Mouse (Mus musculus): ENCODE measurements around the gene Itgam. TPM values are rescaled to one million over a fixed set of nuclear protein-coding genes. Genes with fewer than 3 reads are reported as not detected.
A peak's percentile ranks its signal among the peaks of the same experiment; 100 is the strongest.
"Not testable (repeated sequence)": the region's sequence is repeated elsewhere in the genome, so short reads cannot be mapped to it uniquely, and the experiment has no call there.

Gene Itgam
- polyA plus RNA-seq, 1 experiment from 2014 or later, result 1.5 TPM

GRCm38 (mm10) chr7:128150970-128151369 lies 88.5 kb downstream of the Itgam start:
- no peak for ATAC-seq (ENCODE audit: borderline replicate concordance, extremely low read depth, low FRiP score, low TSS enrichment)
- H3K27me3 ChIP-seq, result no peaks in the 10 kb centered on the region
- no peaks in the 10 kb centered on the region for H3K9me3 ChIP-seq
- no peak overlapping the region for H3K27ac ChIP-seq
- H3K4me3 ChIP-seq, result no peak overlapping the region
- H3K36me3 ChIP-seq, result no peaks in the 10 kb centered on the region
- no peaks in the 10 kb centered on the region for H3K4me1 ChIP-seq
- H3K9ac ChIP-seq, result no peak overlapping the region
- 84% methylated on average over 8 of the region's 8 CpGs for WGBS
- H3K4me2 ChIP-seq, result no peak overlapping the region

GRCm38 (mm10) chr7:128154076-128154475 lies 91.6 kb downstream of the Itgam start, which contains the start of gene Itgad:
Itgad (plus strand) TSS chr7:128154376.
- no peak for ATAC-seq (ENCODE audit: borderline replicate concordance, extremely low read depth, low FRiP score, low TSS enrichment)
- Histone ChIP-seq H3K27ac (no peak within 1 kb of the TSS), H3K27me3 (no peaks in the 10 kb centered on the region), H3K4me1 (no peaks in the 10 kb centered on the region), H3K4me3 (no peak within 1 kb of the TSS), H3K4me2 (0 out of 2 replicates have a peak within 1 kb of the TSS, but pooled peaks have one; percentile 6), H3K36me3 (no peaks in the 10 kb centered on the region), H3K9ac (no peak within 1 kb of the TSS), H3K9me3 (no peaks in the 10 kb centered on the region)
- 82% methylated on average over 21 of the region's 21 CpGs for WGBS

- no peaks in the 10 kb centered on the region for H3K36me3 ChIP-seq
- WGBS, result 33% methylated on average over 10 of the region's 10 CpGs
- ATAC-seq (ENCODE audit: borderline replicate concordance, extremely low read depth, low FRiP score, low TSS enrichment), result no peak
- H3K4me1 ChIP-seq, result no peaks in the 10 kb centered on the region
- no peaks in the 10 kb centered on the region for H3K9me3 ChIP-seq
- H3K27me3 ChIP-seq, result no peaks in the 10 kb centered on the region
- no peak overlapping the region for H3K27ac ChIP-seq
- H3K4me3 ChIP-seq, result no peak overlapping the region
- no peak overlapping the region for H3K9ac ChIP-seq
- H3K4me2 ChIP-seq, result 0 out of 2 replicates have a peak overlapping the region, but pooled peaks have one; percentile 6
Measured at GRCm38 (mm10) chr7:128154924-128155323, 92.5 kb downstream of the Itgam start.

- H3K9ac ChIP-seq; H3K4me2 ChIP-seq; H3K36me3 ChIP-seq; H3K4me1 ChIP-seq; H3K27me3 ChIP-seq; ATAC-seq (ENCODE audit: borderline replicate concordance, extremely low read depth, low FRiP score, low TSS enrichment); H3K4me3 ChIP-seq; H3K27ac ChIP-seq; H3K9me3 ChIP-seq: not testable (repeated sequence)
- 66% methylated on average over 8 of the region's 8 CpGs for WGBS
Measured at GRCm38 (mm10) chr7:128158688-128159354, 96.4 kb downstream of the Itgam start.

- Histone ChIP-seq H3K4me3 (no peak overlapping the region), H3K27me3 (no peaks in the 10 kb centered on the region), H3K9me3 (no peaks in the 10 kb centered on the region), H3K4me1 (no peaks in the 10 kb centered on the region), H3K27ac (no peak overlapping the region), H3K36me3 (no peaks in the 10 kb centered on the region), H3K4me2 (no peak overlapping the region), H3K9ac (no peak overlapping the region)
- no peak for ATAC-seq (ENCODE audit: borderline replicate concordance, extremely low read depth, low FRiP score, low TSS enrichment)
- 94% methylated on average over 4 of the region's 4 CpGs for WGBS
Measured at GRCm38 (mm10) chr7:128164001-128164400, 101.6 kb downstream of the Itgam start.

- Histone ChIP-seq H3K36me3 (no peaks in the 10 kb centered on the region), H3K9me3 (no peaks in the 10 kb centered on the region), H3K27ac (no peak overlapping the region), H3K9ac (no peak overlapping the region), H3K27me3 (no peaks in the 10 kb centered on the region), H3K4me2 (no peak overlapping the region), H3K4me1 (no peaks in the 10 kb centered on the region; the same call in 1 of the 2 replicates), H3K4me3 (no peak overlapping the region)
- WGBS, result 68% methylated on average over 7 of the region's 7 CpGs
- no peak for ATAC-seq (ENCODE audit: borderline replicate concordance, extremely low read depth, low FRiP score, low TSS enrichment)
Measured at GRCm38 (mm10) chr7:128166391-128166790, 104.0 kb downstream of the Itgam start.

Other genes starting within 250 kb of the Itgam start
- 42.1 and 43.2 TPM in 2 replicates for gene Stx4a, start 238.3 kb upstream of the Itgam start, polyA plus RNA-seq (2015; fragmentation: Nextera tagmentation; extraction: Ambion mirVana)
- gene Stx1b, start 238.1 kb upstream of the Itgam start, polyA plus RNA-seq (2015; fragmentation: Nextera tagmentation; extraction: Ambion mirVana), result 1.3 and 1.9 TPM in 2 replicates
- gene Zfp646, start 186.4 kb upstream of the Itgam start, polyA plus RNA-seq (2015; fragmentation: Nextera tagmentation; extraction: Ambion mirVana), result 11.0 and 11.3 TPM in 2 replicates
- 17.9 and 21.3 TPM in 2 replicates for gene Zfp668, start 185.8 kb upstream of the Itgam start, polyA plus RNA-seq (2015; fragmentation: Nextera tagmentation; extraction: Ambion mirVana)
- gene Prss53, start 171.7 kb upstream of the Itgam start, polyA plus RNA-seq (2015; fragmentation: Nextera tagmentation; extraction: Ambion mirVana), result 1.1 and 1.4 TPM in 2 replicates
- not detected in 2 replicates for gene Gm21974, start 167.2 kb upstream of the Itgam start, polyA plus RNA-seq (2015; fragmentation: Nextera tagmentation; extraction: Ambion mirVana)
- 150 and 156 TPM in 2 replicates for gene Vkorc1, start 167.0 kb upstream of the Itgam start, polyA plus RNA-seq (2015; fragmentation: Nextera tagmentation; extraction: Ambion mirVana)
- 134 and 142 TPM in 2 replicates for gene Bckdk, start 158.6 kb upstream of the Itgam start, polyA plus RNA-seq (2015; fragmentation: Nextera tagmentation; extraction: Ambion mirVana)
- 39.5 and 44.3 TPM in 2 replicates for gene Kat8, start 150.1 kb upstream of the Itgam start, polyA plus RNA-seq (2015; fragmentation: Nextera tagmentation; extraction: Ambion mirVana)
- gene Prss8, start 132.5 kb upstream of the Itgam start, polyA plus RNA-seq (2015; fragmentation: Nextera tagmentation; extraction: Ambion mirVana), result 80.0 and 84.5 TPM in 2 replicates
- gene Prss36, start 115.9 kb upstream of the Itgam start, polyA plus RNA-seq (2015; fragmentation: Nextera tagmentation; extraction: Ambion mirVana), result 11.8 and 13.1 TPM in 2 replicates
- gene Fus, start 95.2 kb upstream of the Itgam start, polyA plus RNA-seq (2015; fragmentation: Nextera tagmentation; extraction: Ambion mirVana), result 428 and 443 TPM in 2 replicates
- 35.0 and 37.6 TPM in 2 replicates for gene Pycard, start 68.8 kb upstream of the Itgam start, polyA plus RNA-seq (2015; fragmentation: Nextera tagmentation; extraction: Ambion mirVana)
- gene Trim72, start 58.7 kb upstream of the Itgam start, polyA plus RNA-seq (2015; fragmentation: Nextera tagmentation; extraction: Ambion mirVana), result 0.10 TPM in 1 of 2 replicates, not detected in the other
- gene Gm49368, start within 50 bp of the Itgam start, polyA plus RNA-seq (2015; fragmentation: Nextera tagmentation; extraction: Ambion mirVana), result not detected in 2 replicates
- 0.05 and 0.19 TPM in 2 replicates for gene Itgax, start 66.9 kb downstream of the Itgam start, polyA plus RNA-seq (2015; fragmentation: Nextera tagmentation; extraction: Ambion mirVana)
- gene Itgad, start 91.7 kb downstream of the Itgam start, polyA plus RNA-seq (2015; fragmentation: Nextera tagmentation; extraction: Ambion mirVana), result 0.10 TPM in 1 of 2 replicates, not detected in the other
- gene Cox6a2, start 143.7 kb downstream of the Itgam start, polyA plus RNA-seq (2015; fragmentation: Nextera tagmentation; extraction: Ambion mirVana), result 19.0 and 23.9 TPM in 2 replicates
- 22.4 and 24.5 TPM in 2 replicates for gene Armc5, start 174.7 kb downstream of the Itgam start, polyA plus RNA-seq (2015; fragmentation: Nextera tagmentation; extraction: Ambion mirVana)
- 8.2 and 9.1 TPM in 2 replicates for gene 9130023H24Rik, start 175.4 kb downstream of the Itgam start, polyA plus RNA-seq (2015; fragmentation: Nextera tagmentation; extraction: Ambion mirVana)
- 173 and 178 TPM in 2 replicates for gene Tgfb1i1, start 184.2 kb downstream of the Itgam start, polyA plus RNA-seq (2015; fragmentation: Nextera tagmentation; extraction: Ambion mirVana)
- 0.15 and 0.19 TPM in 2 replicates for gene Slc5a2, start 203.0 kb downstream of the Itgam start, polyA plus RNA-seq (2015; fragmentation: Nextera tagmentation; extraction: Ambion mirVana)
- 31.3 and 38.6 TPM in 2 replicates for gene BC017158, start 235.5 kb downstream of the Itgam start, polyA plus RNA-seq (2015; fragmentation: Nextera tagmentation; extraction: Ambion mirVana)